Mouse (Mus musculus): ENCODE measurements around the gene Pitpnm1.

The Pitpnm1 gene

GRCm38 (mm10) chr19:4140147-4140546 lies 40.3 kb downstream of the Pitpnm1 start:
- WGBS = 88% methylated on average over 6 of the region's 6 CpGs

- WGBS = 80% methylated on average over 18 of the region's 18 CpGs
Measured at GRCm38 (mm10) chr19:4142416-4143173, 42.8 kb downstream of the Pitpnm1 start.

GRCm38 (mm10) chr19:4143759-4144268 lies 44.0 kb downstream of the Pitpnm1 start, which contains the start of gene Cabp4:
Cabp4 (minus strand) TSS chr19:4144033.
- WGBS = 79% methylated on average over 7 of the region's 7 CpGs

- WGBS = 81% methylated on average over 16 of the region's 16 CpGs
Measured at GRCm38 (mm10) chr19:4144550-4145498, 45.0 kb downstream of the Pitpnm1 start.

- 89% methylated on average over 5 of the region's 5 CpGs for WGBS
Measured at GRCm38 (mm10) chr19:4145936-4146335, 46.1 kb downstream of the Pitpnm1 start.

GRCm38 (mm10) chr19:4146366-4147021 lies 46.7 kb downstream of the Pitpnm1 start:
- 76% methylated on average over 12 of the region's 12 CpGs for WGBS

GRCm38 (mm10) chr19:4147022-4147405 lies 47.2 kb downstream of the Pitpnm1 start:
- 46% methylated on average over 3 of the region's 3 CpGs for WGBS

- WGBS = 35% methylated on average over 9 of the region's 9 CpGs
Measured at GRCm38 (mm10) chr19:4147782-4148490, 48.1 kb downstream of the Pitpnm1 start.

GRCm38 (mm10) chr19:4148491-4148806 lies 48.7 kb downstream of the Pitpnm1 start, which contains the start of gene Coro1b:
Coro1b (plus strand) TSS chr19:4148619.
- under 1% methylated on average over 33 of the region's 33 CpGs for WGBS

GRCm38 (mm10) chr19:4148819-4149218 lies 49.0 kb downstream of the Pitpnm1 start:
- WGBS = 1% methylated on average over 8 of the region's 8 CpGs

GRCm38 (mm10) chr19:4149283-4149682 lies 49.5 kb downstream of the Pitpnm1 start:
- 81% methylated on average over 11 of the region's 11 CpGs for WGBS

- WGBS = 92% methylated on average over 17 of the region's 17 CpGs
Measured at GRCm38 (mm10) chr19:4149764-4150461, 50.1 kb downstream of the Pitpnm1 start.

GRCm38 (mm10) chr19:4150567-4151487 lies 51.0 kb downstream of the Pitpnm1 start:
- 83% methylated on average over 22 of the region's 22 CpGs for WGBS

- 74% methylated on average over 5 of the region's 5 CpGs for WGBS
Measured at GRCm38 (mm10) chr19:4151488-4151860, 51.7 kb downstream of the Pitpnm1 start.

- WGBS = 91% methylated on average over 5 of the region's 5 CpGs
Measured at GRCm38 (mm10) chr19:4151898-4152297, 52.1 kb downstream of the Pitpnm1 start.

- 78% methylated on average over 8 of the region's 8 CpGs for WGBS
Measured at GRCm38 (mm10) chr19:4152445-4153231, 52.8 kb downstream of the Pitpnm1 start.

- 75% methylated on average over 11 of the region's 11 CpGs for WGBS
Measured at GRCm38 (mm10) chr19:4153232-4153654, 53.4 kb downstream of the Pitpnm1 start, which contains the start of gene Ptprcap. Ptprcap (plus strand) TSS chr19:4153604.

GRCm38 (mm10) chr19:4154437-4155222 lies 54.8 kb downstream of the Pitpnm1 start:
- WGBS = 58% methylated on average over 13 of the region's 13 CpGs
